ENCODE assay signal across 17 mouse cellular contexts in genomic region chr11:115690356-115690755, GRCm38 (mm10). TPM values are rescaled to one million over a fixed set of nuclear protein-coding genes. Genes with fewer than 3 reads are reported as not detected.
A peak's percentile ranks its signal among the peaks of the same experiment; 100 is the strongest.
DNase-seq lines count a peak whose midpoint lies in the region; ATAC-seq and TF ChIP-seq lines count a peak whose summit lies in the region.
"Had no signal": no experiment of that assay in that cellular context is flagged by ENCODE, and none has a peak within 500 bp of the region (broad histone marks: within the 10 kb centered on the region; RNA-seq: fewer than 3 reads in every experiment).

No protein-coding gene starts in this region.

- H3K27ac ChIP-seq in gastrocnemius, adult 2 months: peak overlapping the region; percentile 89
- peak overlapping the region; percentile 34 for H3K27ac ChIP-seq in liver, embryonic 15.5 days (replicated peaks)
- no peak overlapping the region for H3K27ac ChIP-seq in liver, embryonic 12.5 days
- H3K27ac ChIP-seq in olfactory bulb, adult 2 months (ENCODE audit: insufficient read depth, low read depth, low read length): peak overlapping the region; percentile 81; the same call in 1 of the 2 replicates
- H3K27ac ChIP-seq: limb, embryonic 12.5 days; midbrain, embryonic 13.5 days; stomach, embryonic 15.5 days had no signal

- no peak for ATAC-seq in liver, embryonic 15.5 days (ENCODE audit: insufficient read depth)
- no peak for ATAC-seq in liver, embryonic 12.5 days
- ATAC-seq: forebrain, embryonic 14.5 days; midbrain, embryonic 13.5 days; Patski had no signal

- H3K9ac ChIP-seq in liver, embryonic 15.5 days: peak overlapping the region; percentile 0; the same call in 1 of the 2 replicates
- H3K9ac ChIP-seq in liver, embryonic 12.5 days: no peak overlapping the region
- H3K9ac ChIP-seq: limb, embryonic 12.5 days; midbrain, embryonic 13.5 days; stomach, embryonic 15.5 days had no signal

- H3K36me3 ChIP-seq in liver, embryonic 15.5 days (replicated peaks): peaks cover 24% of the 10 kb centered on the region
- peaks cover 30% of the 10 kb centered on the region for H3K36me3 ChIP-seq in liver, embryonic 12.5 days

- no peak overlapping the region for H3K4me3 ChIP-seq in gastrocnemius, adult 2 months
- no peak overlapping the region for H3K4me3 ChIP-seq in liver, embryonic 15.5 days (replicated peaks)
- no peak overlapping the region for H3K4me3 ChIP-seq in liver, embryonic 12.5 days
- no peak overlapping the region for H3K4me3 ChIP-seq in olfactory bulb, adult 2 months (ENCODE audit: insufficient read depth, low read depth, low read length)
- H3K4me3 ChIP-seq: limb, embryonic 12.5 days; midbrain, embryonic 13.5 days; myocyte; stomach, embryonic 15.5 days had no signal

- 53% methylated on average over 5 of the region's 5 CpGs for WGBS in liver, embryonic 15.5 days (ENCODE audit: insufficient replicate concordance)
- 63% methylated on average over 5 of the region's 5 CpGs for WGBS in liver, embryonic 12.5 days (ENCODE audit: insufficient replicate concordance)
- 35% methylated on average over 5 of the region's 5 CpGs for WGBS in olfactory bulb, adult 2 months

- no peak for TF ChIP-seq POLR2A in olfactory bulb, adult 2 months (IDR thresholded peaks at IDR 0.05; ENCODE audit: insufficient read depth, low read depth, low read length)

- H3K9me3 ChIP-seq in liver, embryonic 15.5 days (replicated peaks): no peaks in the 10 kb centered on the region
- H3K9me3 ChIP-seq in liver, embryonic 12.5 days (replicated peaks): no peaks in the 10 kb centered on the region
- H3K9me3 ChIP-seq: limb, embryonic 12.5 days; midbrain, embryonic 13.5 days; stomach, embryonic 15.5 days had no signal

- H3K27me3 ChIP-seq in liver, embryonic 15.5 days: no peaks in the 10 kb centered on the region
- no peaks in the 10 kb centered on the region for H3K27me3 ChIP-seq in liver, embryonic 12.5 days (replicated peaks)
- H3K27me3 ChIP-seq: limb, embryonic 12.5 days; midbrain, embryonic 13.5 days; Patski; stomach, embryonic 15.5 days had no signal

- no peak for TF ChIP-seq CTCF in gastrocnemius, adult 2 months (IDR thresholded peaks at IDR 0.05)
- TF ChIP-seq CTCF in olfactory bulb, adult 2 months (IDR thresholded peaks at IDR 0.05; ENCODE audit: insufficient read depth, low read depth, low read length): no peak

- peaks cover 67% of the 10 kb centered on the region for H3K4me1 ChIP-seq in liver, embryonic 15.5 days (replicated peaks)
- peaks cover 72% of the 10 kb centered on the region for H3K4me1 ChIP-seq in liver, embryonic 12.5 days
- peaks cover 20% of the 10 kb centered on the region for H3K4me1 ChIP-seq in olfactory bulb, adult 2 months (ENCODE audit: control insufficient read depth, insufficient read depth, low read length)
- H3K4me1 ChIP-seq: limb, embryonic 12.5 days; midbrain, embryonic 13.5 days had no signal

- H3K4me2 ChIP-seq in liver, embryonic 15.5 days: no peak overlapping the region
- no peak overlapping the region for H3K4me2 ChIP-seq in liver, embryonic 12.5 days
- H3K4me2 ChIP-seq: limb, embryonic 12.5 days; midbrain, embryonic 13.5 days; stomach, embryonic 15.5 days had no signal

- intact Hi-C loops in gastrocnemius, adult 2 months (cut with DNase I): no loop called here
- intact Hi-C loops in left cerebral cortex, postnatal 10 days (cut with DNase I): no loop called here

- DNase-seq in gastrocnemius, adult 2 months: no peak
- no peak for DNase-seq in gastrocnemius, postnatal 10 days
- peak; percentile 44 for DNase-seq in induced T-regulatory cell, adult 2 months (ENCODE audit: low read depth)
- no peak for DNase-seq in left cerebral cortex, postnatal 10 days (ENCODE audit: extremely low spot score in 1 of 2, low spot score in 2 of 2)
- DNase-seq: cerebellum, adult 9-11 months; kidney, adult 9 months; spleen, adult 18-20 months; thymus, postnatal 25 days had no signal

RNA-seq across cellular contexts. Expression of gene Grb2, which starts 18.0 kb away (rescaled TPM):
- total RNA-seq in gastrocnemius, adult 2 months (2021): 10 to 100 TPM; 60.3 to 74.7 TPM
- 10 to 100 TPM; 93.7 to 95.9 TPM for total RNA-seq in gastrocnemius, postnatal 10 days (2021)
- 53.4 and 55.8 TPM in 2 replicates for polyA plus RNA-seq in liver, embryonic 15.5 days (2015; fragmentation: Nextera tagmentation; extraction: Ambion mirVana)
- 78.6 and 89.6 TPM in 2 replicates for polyA plus RNA-seq in liver, embryonic 12.5 days (2016; fragmentation: Nextera tagmentation; extraction: Ambion mirVana)
- polyA plus RNA-seq in olfactory bulb, adult 2 months (2012; ENCODE audit: insufficient read depth, insufficient read length, low replicate concordance, missing spikeins): 264 TPM in 1 of 2 replicates, not detected in the other
- 100 to 1,000 TPM; 183 to 193 TPM for total RNA-seq in left cerebral cortex, postnatal 10 days (2021)
